Mouse (Mus musculus) liver, embryonic 14.5 days (tissue): ENCODE measurements around the gene Atp5k.

Source experiments
- CTCF ChIP-seq: IDR thresholded peaks from 2 replicates; pipeline ENCODE4 v1.5.1; 2016; ENCODE audit warnings: antibody characterized with exemption, low read depth, control low read depth
- EP300 ChIP-seq: IDR thresholded peaks from 2 replicates; pipeline ENCODE4 v1.6.1; 2016; ENCODE audit warnings: antibody characterized with exemption, low read depth

DNA sequence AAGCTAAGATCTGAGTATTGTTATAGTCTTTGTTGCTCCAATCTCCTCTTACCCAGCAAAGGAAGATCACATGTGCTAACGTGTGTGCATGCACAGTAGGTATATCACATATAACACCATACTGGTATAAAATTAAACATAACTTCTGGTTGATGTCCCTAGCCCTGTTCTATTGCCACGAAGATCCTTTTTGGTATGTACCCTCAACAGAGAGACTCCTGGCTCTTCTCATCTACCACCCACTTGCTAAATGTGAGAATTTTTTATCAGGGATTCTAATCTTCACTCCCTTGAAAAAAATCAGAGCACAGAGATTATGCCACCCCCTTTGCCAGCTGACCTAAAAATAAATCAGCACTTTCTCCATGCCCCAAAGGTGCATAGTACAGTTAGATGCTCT lies 27.3 kb downstream of the Atp5k start:
- no peak for TF ChIP-seq CTCF
- no peak for TF ChIP-seq EP300
